Mouse (Mus musculus) midbrain, embryonic 11.5 days (tissue): Measurements from ENCODE around the gene Cep295. TPM values are rescaled to one million over a fixed set of nuclear protein-coding genes. Genes with fewer than 3 reads are reported as not detected.
"Not testable (repeated sequence)": the region's sequence is repeated elsewhere in the genome, so short reads cannot be mapped to it uniquely, and the experiment has no call there.

Source experiments
- ATAC-seq: fragments of 200-750 bp; cut with Nextera tagmentation; 2 replicates; pipeline ENCODE4 v1.8.0; 2017; ENCODE audit warnings: moderate TSS enrichment, moderate library complexity; ENCODE audit not compliant: low FRiP score
- DNase-seq: peaks from one replicate; pipeline ENCODE4 v3.0.0; 2015; ENCODE audit warnings: low spot score; ENCODE audit errors: missing footprints
- H3K27ac ChIP-seq: fragments of 300-500 bp; sonication (generic); 2 replicates; pipeline ENCODE4 v1.5.1; 2014; ENCODE audit warnings: low read depth, low read length
- H3K27me3 ChIP-seq: fragments of 300-500 bp; sonication (generic); 2 replicates; pipeline ENCODE4 v1.6.1; 2014; ENCODE audit warnings: mild to moderate bottlenecking, low read length, moderate library complexity, mixed read lengths; ENCODE audit not compliant: control insufficient read depth, insufficient read depth
- H3K36me3 ChIP-seq: fragments of 300-500 bp; sonication (generic); 2 replicates; pipeline ENCODE4 v1.6.1; 2014; ENCODE audit warnings: mild to moderate bottlenecking, low read length, moderate library complexity, mixed read lengths; ENCODE audit not compliant: control insufficient read depth, insufficient read depth
- H3K4me1 ChIP-seq: fragments of 300-500 bp; sonication (generic); 2 replicates; pipeline ENCODE4 v1.6.1; 2014; ENCODE audit warnings: low read length; ENCODE audit not compliant: control insufficient read depth, insufficient read depth
- H3K4me2 ChIP-seq: fragments of 300-500 bp; sonication (generic); 2 replicates; pipeline ENCODE4 v1.6.1; 2014; ENCODE audit warnings: mild to moderate bottlenecking, moderate library complexity
- H3K4me3 ChIP-seq: fragments of 300-500 bp; sonication (generic); 2 replicates; pipeline ENCODE4 v1.5.1; 2014; ENCODE audit warnings: low read depth, low read length
- H3K9ac ChIP-seq: fragments of 300-500 bp; sonication (generic); 2 replicates; pipeline ENCODE4 v1.6.1; 2014; ENCODE audit warnings: low read length
- H3K9me3 ChIP-seq: fragments of 300-500 bp; sonication (generic); 2 replicates; pipeline ENCODE4 v1.6.1; 2016; ENCODE audit warnings: low read length; ENCODE audit not compliant: control insufficient read depth
- WGBS: fragments of 180-500 bp; shearing (Covaris S2); extraction: QIAGEN DNeasy Blood & Tissue Kit; methylation state at CpG from one replicate; pipeline ENCODE4 v1.1.7; 2014; 5-methylcytosine and 5-hydroxymethylcytosine counted together
- polyA plus RNA-seq: library from polyadenylated mRNA; unstranded; fragments of >200 nt; fragmentation: Nextera tagmentation; extraction: Ambion mirVana; gene quantifications from 2 replicates; pipeline ENCODE4 v1.2.1, GENCODE M21; 2014

The Cep295 gene
- polyA plus RNA-seq, 1 experiment from 2014 or later, result 21.6 TPM

DNA sequence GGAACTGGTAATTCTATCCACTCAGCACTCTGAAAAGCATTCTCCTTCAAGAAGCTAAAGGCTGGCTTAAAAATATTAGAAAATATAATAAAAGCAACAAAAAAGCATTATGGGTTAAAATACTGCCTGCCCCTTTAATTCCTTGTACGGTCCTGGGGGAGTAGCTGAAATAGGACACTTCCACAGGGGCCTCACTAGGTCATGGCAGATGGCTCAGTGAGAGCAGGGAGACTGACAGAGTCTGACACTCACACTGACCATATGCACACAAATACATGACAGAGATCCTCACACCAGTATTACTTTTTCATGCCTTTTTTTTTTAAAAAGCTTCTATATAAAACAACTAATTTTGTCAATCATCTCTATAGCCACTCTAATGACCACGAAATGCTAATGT lies 7.7 kb downstream of the Cep295 start:
- Histone ChIP-seq H3K9ac (no peak overlapping the region), H3K27ac (no peak overlapping the region), H3K4me2 (no peak overlapping the region), H3K9me3 (no peaks in the 10 kb centered on the region), H3K36me3 (peaks cover 6% of the 10 kb centered on the region; the same call in 1 of the 2 replicates), H3K4me3 (no peak overlapping the region), H3K4me1 (no peaks in the 10 kb centered on the region), H3K27me3 (no peaks in the 10 kb centered on the region)
- no peak for DNase-seq
- no peak for ATAC-seq
- 84% methylated on average over 2 of the region's 2 CpGs for WGBS

GRCm38 (mm10) chr9:15337776-15338175 lies 19.8 kb downstream of the Cep295 start:
- peaks cover 27% of the 10 kb centered on the region for H3K36me3 ChIP-seq
- no peaks in the 10 kb centered on the region for H3K27me3 ChIP-seq
- no peaks in the 10 kb centered on the region for H3K4me1 ChIP-seq
- H3K9ac ChIP-seq, result no peak overlapping the region
- no peak for DNase-seq
- ATAC-seq, result no peak
- no peak overlapping the region for H3K4me3 ChIP-seq
- H3K4me2 ChIP-seq, result no peak overlapping the region
- H3K27ac ChIP-seq, result no peak overlapping the region
- 91% methylated on average over 4 of the region's 4 CpGs for WGBS
- no peaks in the 10 kb centered on the region for H3K9me3 ChIP-seq

DNA sequence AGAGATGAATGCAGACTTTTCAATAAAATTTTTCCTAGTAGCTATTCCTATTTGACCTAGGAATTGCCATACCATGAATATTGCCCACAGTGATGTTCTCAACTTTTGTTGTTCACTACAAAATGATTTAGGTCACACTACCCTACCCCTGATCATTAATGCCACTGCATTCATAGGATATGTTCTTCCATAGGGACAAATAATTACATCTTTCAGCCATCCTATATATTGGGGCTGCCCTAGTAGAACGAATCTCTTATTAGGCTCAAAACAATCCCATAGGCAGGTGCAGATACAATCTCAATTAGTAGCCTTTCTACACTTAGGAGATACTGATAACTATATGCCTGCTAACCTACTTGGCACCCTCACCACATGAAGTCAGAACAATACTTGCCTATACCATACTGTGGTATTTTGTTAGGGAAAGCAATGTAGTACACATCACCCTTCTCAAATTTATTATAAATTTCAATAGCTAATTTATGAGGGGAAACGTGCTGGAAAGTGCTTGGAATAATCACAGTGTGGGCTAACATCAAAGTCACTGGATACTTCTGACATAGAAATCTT lies 39.3 kb downstream of the Cep295 start:
- no peaks in the 10 kb centered on the region for H3K4me1 ChIP-seq
- ATAC-seq (0 out of 2 replicates have a peak, but pooled peaks have one; percentile 49), DNase-seq (no peak)
- H3K4me2 ChIP-seq, result no peak overlapping the region
- H3K27ac ChIP-seq, result no peak overlapping the region
- H3K36me3 ChIP-seq, result peaks cover 38% of the 10 kb centered on the region
- WGBS, result 86% methylated on average over 2 of the region's 2 CpGs
- H3K9me3 ChIP-seq, result no peaks in the 10 kb centered on the region
- no peaks in the 10 kb centered on the region for H3K27me3 ChIP-seq
- H3K4me3 ChIP-seq, result no peak overlapping the region
- H3K9ac ChIP-seq, result no peak overlapping the region

- peaks cover 40% of the 10 kb centered on the region for H3K36me3 ChIP-seq
- 60% methylated on average over 5 of the region's 5 CpGs for whole genome bisulfite sequencing
- no peak overlapping the region for H3K4me3 ChIP-seq
- no peak overlapping the region for H3K4me2 ChIP-seq
- no peak overlapping the region for H3K9ac ChIP-seq
- H3K27me3 ChIP-seq, result no peaks in the 10 kb centered on the region
- ATAC-seq (no peak), DNase-seq (no peak)
- H3K27ac ChIP-seq, result no peak overlapping the region
- H3K9me3 ChIP-seq, result no peaks in the 10 kb centered on the region
- H3K4me1 ChIP-seq, result no peaks in the 10 kb centered on the region
Observed at GRCm38 (mm10) chr9:15317223-15318169, 40.1 kb downstream of the Cep295 start.

DNA sequence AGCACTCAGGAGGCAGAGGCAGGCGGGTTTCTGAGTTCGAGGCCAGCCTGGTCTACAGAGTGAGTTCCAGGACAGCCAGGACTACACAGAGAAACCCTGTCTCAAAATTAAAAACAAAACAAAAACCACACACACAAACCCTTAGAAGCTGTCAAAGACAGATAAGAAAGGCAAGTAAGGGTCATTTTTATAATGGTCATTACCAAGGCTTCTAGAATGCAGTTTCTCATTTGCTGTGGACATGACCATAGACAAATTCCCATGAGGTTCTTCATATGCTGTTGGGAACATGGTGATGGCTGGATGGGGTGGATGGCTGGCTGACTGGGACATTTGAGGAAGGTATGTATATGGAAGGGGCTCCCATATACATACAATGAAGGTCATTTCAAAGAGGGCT lies 41.3 kb downstream of the Cep295 start:
- H3K27me3 ChIP-seq, H3K9ac ChIP-seq, H3K4me1 ChIP-seq, DNase-seq, H3K4me2 ChIP-seq, H3K4me3 ChIP-seq, H3K27ac ChIP-seq, H3K9me3 ChIP-seq, ATAC-seq: not testable (repeated sequence)
- peaks cover 35% of the 10 kb centered on the region for H3K36me3 ChIP-seq
- 57% methylated on average over 1 of the region's 2 CpGs for WGBS

DNA sequence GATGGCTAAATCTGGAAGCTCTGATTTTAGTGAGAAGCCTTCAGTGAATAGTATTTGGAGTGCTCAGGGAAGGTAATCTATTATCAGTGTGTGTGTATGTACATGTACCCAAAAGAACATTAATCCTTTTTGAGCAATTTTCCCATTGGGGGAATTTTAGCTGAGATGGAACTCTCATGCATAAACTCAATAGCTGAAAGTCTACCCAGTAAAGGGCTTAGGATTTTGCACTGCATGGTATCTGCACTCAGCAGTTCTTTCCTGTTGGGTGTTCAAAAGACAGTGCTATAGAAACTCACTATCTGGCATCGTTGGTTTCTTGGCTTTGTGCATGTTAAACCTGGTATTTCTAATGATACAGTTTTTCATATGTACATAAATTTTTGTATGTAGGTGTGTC lies 43.0 kb downstream of the Cep295 start:
- no peak overlapping the region for H3K4me2 ChIP-seq
- no peak for ATAC-seq
- 95% methylated on average over 1 of the region's 1 CpGs for WGBS

DNA sequence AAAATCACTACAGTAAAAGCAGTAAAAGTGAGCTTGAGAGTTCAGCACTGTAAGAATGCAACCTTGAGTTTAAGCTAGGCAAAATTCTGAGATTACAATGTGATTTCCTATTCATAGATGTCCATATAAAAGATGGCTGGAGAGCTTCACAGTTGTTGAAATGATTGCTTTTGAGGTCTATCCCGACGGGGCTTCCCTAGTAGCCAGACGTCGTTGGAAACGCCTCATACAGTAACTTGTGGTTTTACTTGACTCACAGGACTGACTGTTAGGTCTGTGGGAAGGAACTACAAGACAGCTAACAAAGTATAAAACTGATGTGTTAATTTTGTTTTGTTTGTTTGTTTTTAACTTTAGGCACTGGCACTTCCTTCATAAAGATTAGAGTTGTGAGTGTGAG lies 44.0 kb downstream of the Cep295 start:
- ATAC-seq (no peak), DNase-seq (peak; percentile 78)
- Histone ChIP-seq H3K4me2 (no peak overlapping the region), H3K4me3 (no peak overlapping the region), H3K9ac (no peak overlapping the region), H3K9me3 (no peaks in the 10 kb centered on the region), H3K27ac (no peak overlapping the region), H3K27me3 (no peaks in the 10 kb centered on the region), H3K36me3 (peaks cover 45% of the 10 kb centered on the region), H3K4me1 (peaks cover 6% of the 10 kb centered on the region)
- 95% methylated on average over 5 of the region's 5 CpGs for WGBS

More for the DNA sequence above, 43.0 kb downstream of the Cep295 start:
- peaks cover 40% of the 10 kb centered on the region for H3K36me3 ChIP-seq
- no peaks in the 10 kb centered on the region for H3K9me3 ChIP-seq
- H3K4me1 ChIP-seq, result no peaks in the 10 kb centered on the region
- H3K27me3 ChIP-seq, result no peaks in the 10 kb centered on the region
- peak; percentile 76 for DNase-seq
- no peak overlapping the region for H3K9ac ChIP-seq
- no peak overlapping the region for H3K4me3 ChIP-seq
- H3K27ac ChIP-seq, result no peak overlapping the region

DNA sequence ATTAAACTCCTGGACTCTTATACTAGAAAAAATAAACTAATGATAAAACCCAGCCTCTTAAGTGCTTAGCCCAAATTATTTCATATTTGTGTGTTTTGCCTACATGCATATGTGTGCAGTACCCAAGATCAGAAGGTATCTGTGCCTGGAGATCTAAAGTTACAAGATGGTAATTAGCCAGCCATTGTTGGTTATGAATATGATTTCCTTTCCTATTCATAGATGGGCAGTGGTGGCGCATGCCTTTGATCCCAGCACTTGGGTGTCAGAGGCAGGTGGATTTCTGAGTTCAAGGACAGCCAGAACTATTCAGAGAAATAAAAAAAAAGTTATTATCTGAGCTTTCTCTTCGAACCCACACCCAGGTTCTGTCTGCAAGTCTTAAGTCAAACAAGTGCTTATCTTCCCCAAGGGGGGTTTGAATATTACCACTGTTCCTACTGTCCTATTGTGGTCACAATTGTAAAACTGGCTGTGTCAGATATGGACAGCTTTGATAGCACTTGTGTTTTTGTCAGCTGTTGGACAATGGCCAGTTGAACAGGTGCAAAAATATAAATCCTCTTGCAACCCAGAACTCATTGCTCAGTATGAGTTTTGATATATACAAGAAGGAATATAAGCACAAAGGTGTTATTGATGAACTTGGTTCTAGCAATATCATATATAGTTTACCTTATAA lies 45.4 kb downstream of the Cep295 start:
- H3K4me3 ChIP-seq, result no peak overlapping the region
- DNase-seq (peak; percentile 86), ATAC-seq (no peak)
- 95% methylated on average over 2 of the region's 2 CpGs for WGBS
- peaks cover 40% of the 10 kb centered on the region for H3K36me3 ChIP-seq
- no peak overlapping the region for H3K4me2 ChIP-seq
- no peak overlapping the region for H3K27ac ChIP-seq
- no peak overlapping the region for H3K9ac ChIP-seq
- peaks cover 15% of the 10 kb centered on the region for H3K4me1 ChIP-seq
- H3K27me3 ChIP-seq, result no peaks in the 10 kb centered on the region
- H3K9me3 ChIP-seq, result no peaks in the 10 kb centered on the region

DNA sequence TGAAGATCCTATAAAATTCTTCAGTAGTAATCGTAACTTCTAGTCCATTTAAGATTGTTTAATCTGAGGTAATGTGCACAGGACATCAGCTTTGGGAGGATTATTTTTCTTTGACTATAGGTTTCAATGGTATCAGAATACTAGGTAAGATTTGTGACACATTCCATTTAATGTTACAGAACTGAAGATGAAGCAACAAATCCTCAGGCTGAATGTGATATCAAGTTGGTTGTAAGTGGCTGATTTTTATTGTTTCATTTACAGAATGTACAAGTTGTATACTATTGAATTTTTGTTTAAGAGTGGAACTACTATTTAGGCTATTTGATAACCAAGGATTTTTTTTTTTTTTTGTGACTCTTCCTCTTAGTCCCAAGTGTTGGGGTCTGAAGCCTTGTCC lies 47.4 kb downstream of the Cep295 start:
- peaks cover 33% of the 10 kb centered on the region for H3K36me3 ChIP-seq
- 91% methylated on average over 1 of the region's 1 CpGs for WGBS
- no peak for ATAC-seq

More for the DNA sequence above, 47.4 kb downstream of the Cep295 start:
- peaks cover 18% of the 10 kb centered on the region for H3K4me1 ChIP-seq
- H3K27ac ChIP-seq, result no peak overlapping the region
- H3K4me2 ChIP-seq, result no peak overlapping the region
- H3K4me3 ChIP-seq, result no peak overlapping the region
- DNase-seq, result peak; percentile 86
- H3K9me3 ChIP-seq, result no peaks in the 10 kb centered on the region
- H3K27me3 ChIP-seq, result no peaks in the 10 kb centered on the region
- H3K9ac ChIP-seq, result no peak overlapping the region
